Mouse (Mus musculus): Measurements from ENCODE around the gene 4930452B06Rik.

Gene 4930452B06Rik

GRCm38 (mm10) chr14:8449299-8449698 lies 216.7 kb downstream of the 4930452B06Rik start:
- no peak for DNase-seq

GRCm38 (mm10) chr14:8447352-8447751 lies 218.7 kb downstream of the 4930452B06Rik start:
- DNase-seq, result no peak

- no peak for DNase-seq
Observed at GRCm38 (mm10) chr14:8444363-8444762, 221.7 kb downstream of the 4930452B06Rik start.

- DNase-seq, result no peak
Observed at GRCm38 (mm10) chr14:8442691-8443090, 223.3 kb downstream of the 4930452B06Rik start.

- no peak for DNase-seq
Observed at GRCm38 (mm10) chr14:8441623-8442022, 224.4 kb downstream of the 4930452B06Rik start.

- peak; percentile 75 for DNase-seq
Observed at GRCm38 (mm10) chr14:8430611-8431230, 235.3 kb downstream of the 4930452B06Rik start.

- DNase-seq, result no peak
Observed at GRCm38 (mm10) chr14:8429767-8430166, 236.3 kb downstream of the 4930452B06Rik start.

- no peak for DNase-seq
Observed at GRCm38 (mm10) chr14:8422833-8423232, 243.2 kb downstream of the 4930452B06Rik start.

- no peak for DNase-seq
Observed at GRCm38 (mm10) chr14:8421199-8421787, 244.7 kb downstream of the 4930452B06Rik start.

GRCm38 (mm10) chr14:8418610-8419009 lies 247.4 kb downstream of the 4930452B06Rik start:
- DNase-seq, result no peak

- no peak for DNase-seq
Observed at GRCm38 (mm10) chr14:8405946-8406345, 260.1 kb downstream of the 4930452B06Rik start.

GRCm38 (mm10) chr14:8403310-8403709 lies 262.7 kb downstream of the 4930452B06Rik start:
- DNase-seq, result no peak

GRCm38 (mm10) chr14:8398507-8398906 lies 267.5 kb downstream of the 4930452B06Rik start:
- DNase-seq, result no peak

GRCm38 (mm10) chr14:8395690-8396287 lies 270.3 kb downstream of the 4930452B06Rik start:
- DNase-seq, result no peak

- DNase-seq, result no peak
Observed at GRCm38 (mm10) chr14:8392181-8392825, 273.7 kb downstream of the 4930452B06Rik start.

All from kidney, postnatal 14 days (tissue).